Mouse (Mus musculus) lung, adult 2 months (tissue): ENCODE data around the gene Dnajb8.

ENCODE experiments used
- CTCF ChIP-seq: fragments of 200-500 bp; IDR thresholded peaks from 2 replicates; pipeline ENCODE4 v1.5.1; 2011; ENCODE audit warnings: mild to moderate bottlenecking, low read length, control low read depth; ENCODE audit not compliant: insufficient read depth
- POLR2A ChIP-seq: fragments of 200-500 bp; IDR thresholded peaks from 2 replicates; pipeline ENCODE4 v1.6.1; 2011; ENCODE audit warnings: low read depth, mild to moderate bottlenecking, control low read depth, low read length, borderline replicate concordance; ENCODE audit errors: extremely low read depth

DNA sequence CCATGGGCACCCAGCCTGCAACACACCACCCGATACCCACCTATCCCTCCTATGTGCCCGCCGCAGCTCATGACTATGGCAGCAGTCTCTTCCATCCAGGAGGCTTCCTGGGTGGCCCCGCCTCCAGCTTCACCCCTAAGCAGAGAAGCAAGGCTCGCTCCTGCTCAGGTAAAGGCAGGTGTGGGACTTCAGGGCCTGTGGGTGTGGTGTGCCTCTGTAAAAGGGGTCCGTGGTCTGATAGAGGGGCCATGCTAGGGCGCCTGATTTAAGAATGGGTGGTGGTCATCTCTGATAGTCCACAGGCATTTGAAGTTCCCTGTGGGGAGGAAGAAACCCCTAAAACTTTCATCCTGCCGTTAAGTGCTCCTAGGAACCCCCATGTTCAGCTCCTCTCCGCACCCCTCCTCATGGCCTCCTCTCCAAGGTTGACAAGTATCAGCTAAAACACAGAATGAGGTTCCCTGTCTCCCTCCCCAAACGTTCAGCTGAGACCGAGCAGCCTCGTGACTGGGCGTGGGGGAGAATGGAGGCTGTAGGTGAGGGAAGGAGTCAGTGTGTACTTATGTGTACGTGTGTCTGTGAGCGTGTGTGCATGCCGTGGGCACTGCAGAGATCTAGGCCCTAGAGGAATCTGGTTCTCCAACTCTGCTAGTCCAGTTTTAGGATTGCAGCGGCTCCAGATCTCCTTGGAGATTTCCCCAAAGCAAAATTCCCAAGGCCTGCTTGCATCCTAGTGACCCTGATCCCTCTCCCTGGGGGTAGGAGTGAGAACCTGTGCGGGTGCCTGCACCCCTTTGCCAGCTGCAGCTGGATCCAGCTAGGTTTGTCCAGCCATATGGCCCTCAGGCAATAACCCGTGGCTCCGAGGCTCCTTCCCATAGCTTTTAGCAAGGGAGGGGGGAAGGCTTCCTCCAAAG is 21.1 kb upstream of the Dnajb8 start:
- TF ChIP-seq CTCF (no peak), POLR2A (no peak)
